Mouse (Mus musculus): ENCODE data around the gene Casz1. TPM values are rescaled to one million over a fixed set of nuclear protein-coding genes. Genes with fewer than 3 reads are reported as not detected.
A peak's percentile ranks its signal among the peaks of the same experiment; 100 is the strongest.

Gene Casz1
- polyA plus RNA-seq, 1 experiment from 2014 or later: 17.3 TPM

- ATAC-seq (ENCODE audit: low read depth): no peak
- H3K9me3 ChIP-seq: no peaks in the 10 kb centered on the region
- no peaks in the 10 kb centered on the region for H3K36me3 ChIP-seq
- 72% methylated on average over 14 of the region's 14 CpGs for WGBS
- H3K27ac ChIP-seq (replicated peaks): no peak overlapping the region
- H3K9ac ChIP-seq: no peak overlapping the region
- H3K4me2 ChIP-seq: no peak overlapping the region
- H3K4me3 ChIP-seq: no peak overlapping the region
- peaks cover 73% of the 10 kb centered on the region for H3K4me1 ChIP-seq (replicated peaks)
- H3K27me3 ChIP-seq: no peaks in the 10 kb centered on the region
Measured at GRCm38 (mm10) chr4:148972707-148973106, 168.5 kb downstream of the Casz1 start.

- Histone ChIP-seq H3K9me3 (no peaks in the 10 kb centered on the region), H3K36me3 (no peaks in the 10 kb centered on the region), H3K4me3 (no peak overlapping the region), H3K4me2 (no peak overlapping the region), H3K27me3 (no peaks in the 10 kb centered on the region), H3K9ac (no peak overlapping the region), H3K27ac (replicated peaks) (no peak overlapping the region), H3K4me1 (replicated peaks) (peaks cover 70% of the 10 kb centered on the region)
- no peak for ATAC-seq (ENCODE audit: low read depth)
- WGBS: 68% methylated on average over 14 of the region's 14 CpGs
Measured at GRCm38 (mm10) chr4:148973387-148973786, 169.2 kb downstream of the Casz1 start.

- WGBS: 14% methylated on average over 7 of the region's 7 CpGs
- H3K9me3 ChIP-seq: no peaks in the 10 kb centered on the region
- H3K4me1 ChIP-seq (replicated peaks): peaks cover 70% of the 10 kb centered on the region
- peak overlapping the region; percentile 55 for H3K27ac ChIP-seq (replicated peaks)
- no peak overlapping the region for H3K4me3 ChIP-seq
- no peak overlapping the region for H3K9ac ChIP-seq
- no peak overlapping the region for H3K4me2 ChIP-seq
- ATAC-seq (ENCODE audit: low read depth): peak; percentile 41
- H3K27me3 ChIP-seq: no peaks in the 10 kb centered on the region
- no peaks in the 10 kb centered on the region for H3K36me3 ChIP-seq
Measured at GRCm38 (mm10) chr4:148974833-148975232, 170.6 kb downstream of the Casz1 start.

GRCm38 (mm10) chr4:148978221-148978855, 174.1 kb downstream of the Casz1 start:
- Histone ChIP-seq H3K27me3 (no peaks in the 10 kb centered on the region), H3K36me3 (no peaks in the 10 kb centered on the region), H3K27ac (replicated peaks) (peak overlapping the region; percentile 49; the same call in 1 of the 2 replicates), H3K4me3 (no peak overlapping the region), H3K9ac (no peak overlapping the region), H3K4me2 (no peak overlapping the region), H3K4me1 (replicated peaks) (peaks cover 56% of the 10 kb centered on the region), H3K9me3 (no peaks in the 10 kb centered on the region)
- ATAC-seq (ENCODE audit: low read depth): no peak
- WGBS: 48% methylated on average over 9 of the region's 9 CpGs

GRCm38 (mm10) chr4:148978926-148979325, 174.7 kb downstream of the Casz1 start:
- Histone ChIP-seq H3K27ac (replicated peaks) (peak overlapping the region; percentile 49), H3K27me3 (no peaks in the 10 kb centered on the region), H3K4me1 (replicated peaks) (peaks cover 60% of the 10 kb centered on the region), H3K4me3 (no peak overlapping the region), H3K9me3 (no peaks in the 10 kb centered on the region), H3K36me3 (no peaks in the 10 kb centered on the region), H3K4me2 (no peak overlapping the region), H3K9ac (no peak overlapping the region)
- no peak for ATAC-seq (ENCODE audit: low read depth)
- WGBS: 80% methylated on average over 11 of the region's 11 CpGs

- H3K4me2 ChIP-seq: no peak overlapping the region
- 58% methylated on average over 11 of the region's 11 CpGs for WGBS
- H3K9ac ChIP-seq: no peak overlapping the region
- H3K4me3 ChIP-seq: no peak overlapping the region
- H3K27ac ChIP-seq (replicated peaks): no peak overlapping the region
- H3K36me3 ChIP-seq: no peaks in the 10 kb centered on the region
- ATAC-seq (ENCODE audit: low read depth): no peak
- no peaks in the 10 kb centered on the region for H3K9me3 ChIP-seq
- H3K27me3 ChIP-seq: no peaks in the 10 kb centered on the region
- H3K4me1 ChIP-seq (replicated peaks): peaks cover 61% of the 10 kb centered on the region
Measured at GRCm38 (mm10) chr4:148979837-148980236, 175.6 kb downstream of the Casz1 start.

- no peak for ATAC-seq (ENCODE audit: low read depth)
- no peak overlapping the region for H3K27ac ChIP-seq (replicated peaks)
- H3K4me1 ChIP-seq (replicated peaks): peaks cover 79% of the 10 kb centered on the region
Measured at GRCm38 (mm10) chr4:148982274-148982673, 178.0 kb downstream of the Casz1 start.

GRCm38 (mm10) chr4:148984701-148985540, 180.7 kb downstream of the Casz1 start:
- no peak overlapping the region for H3K4me3 ChIP-seq
- no peaks in the 10 kb centered on the region for H3K36me3 ChIP-seq
- H3K27me3 ChIP-seq: no peaks in the 10 kb centered on the region
- peaks cover 86% of the 10 kb centered on the region for H3K4me1 ChIP-seq (replicated peaks)
- H3K4me2 ChIP-seq: no peak overlapping the region
- H3K9me3 ChIP-seq: no peaks in the 10 kb centered on the region
- ATAC-seq (ENCODE audit: low read depth): peak; percentile 47; the same call in 1 of the 2 replicates
- peak overlapping the region; percentile 81 for H3K27ac ChIP-seq (replicated peaks)
- peak overlapping the region; percentile 39 for H3K9ac ChIP-seq
- WGBS: 60% methylated on average over 19 of the region's 19 CpGs

More at GRCm38 (mm10) chr4:148982274-148982673, 178.0 kb downstream of the Casz1 start:
- H3K27me3 ChIP-seq: no peaks in the 10 kb centered on the region
- no peak overlapping the region for H3K9ac ChIP-seq
- no peak overlapping the region for H3K4me2 ChIP-seq
- no peak overlapping the region for H3K4me3 ChIP-seq
- WGBS: 58% methylated on average over 6 of the region's 6 CpGs
- H3K9me3 ChIP-seq: no peaks in the 10 kb centered on the region
- no peaks in the 10 kb centered on the region for H3K36me3 ChIP-seq

GRCm38 (mm10) chr4:148985541-148986476, 181.6 kb downstream of the Casz1 start:
- WGBS: 47% methylated on average over 24 of the region's 24 CpGs
- no peak overlapping the region for H3K4me3 ChIP-seq
- no peaks in the 10 kb centered on the region for H3K27me3 ChIP-seq
- no peaks in the 10 kb centered on the region for H3K9me3 ChIP-seq
- H3K9ac ChIP-seq: peak overlapping the region; percentile 39
- peaks cover 91% of the 10 kb centered on the region for H3K4me1 ChIP-seq (replicated peaks)
- ATAC-seq (ENCODE audit: low read depth): no peak
- H3K4me2 ChIP-seq: 0 out of 2 replicates have a peak overlapping the region, but pooled peaks have one; percentile 9
- H3K36me3 ChIP-seq: no peaks in the 10 kb centered on the region
- H3K27ac ChIP-seq (replicated peaks): peak overlapping the region; percentile 81

- WGBS: 12% methylated on average over 2 of the region's 2 CpGs
- H3K4me2 ChIP-seq: no peak overlapping the region
- H3K36me3 ChIP-seq: no peaks in the 10 kb centered on the region
- peak overlapping the region; percentile 71 for H3K27ac ChIP-seq (replicated peaks)
- ATAC-seq (ENCODE audit: low read depth): 0 out of 2 replicates have a peak, but pooled peaks have one; percentile 28
- H3K4me3 ChIP-seq: no peak overlapping the region
- H3K4me1 ChIP-seq (replicated peaks): peaks cover 59% of the 10 kb centered on the region
- no peaks in the 10 kb centered on the region for H3K9me3 ChIP-seq
- no peak overlapping the region for H3K9ac ChIP-seq
- H3K27me3 ChIP-seq: no peaks in the 10 kb centered on the region
Measured at GRCm38 (mm10) chr4:148990038-148990437, 185.8 kb downstream of the Casz1 start.

- Histone ChIP-seq H3K27me3 (no peaks in the 10 kb centered on the region), H3K9ac (no peak overlapping the region), H3K27ac (replicated peaks) (no peak overlapping the region), H3K36me3 (peaks cover 6% of the 10 kb centered on the region; the same call in 1 of the 2 replicates), H3K9me3 (no peaks in the 10 kb centered on the region), H3K4me1 (replicated peaks) (peaks cover 19% of the 10 kb centered on the region), H3K4me3 (no peak overlapping the region), H3K4me2 (no peak overlapping the region)
- ATAC-seq (ENCODE audit: low read depth): no peak
- WGBS: 89% methylated on average over 5 of the region's 5 CpGs
Measured at GRCm38 (mm10) chr4:148993948-148994347, 189.7 kb downstream of the Casz1 start.
